Mouse (Mus musculus) ES-CJ7 (cell line): ENCODE data around the gene Gsc2.
A peak's percentile ranks its signal among the peaks of the same experiment; 100 is the strongest.
"Not testable (repeated sequence)": the region's sequence is repeated elsewhere in the genome, so short reads cannot be mapped to it uniquely, and the experiment has no call there.

Experiments
- DNase-seq: peaks from one replicate; pipeline ENCODE4 v3.0.0; 2011; ENCODE audit warnings: low read depth, low spot score

The Gsc2 gene

DNA sequence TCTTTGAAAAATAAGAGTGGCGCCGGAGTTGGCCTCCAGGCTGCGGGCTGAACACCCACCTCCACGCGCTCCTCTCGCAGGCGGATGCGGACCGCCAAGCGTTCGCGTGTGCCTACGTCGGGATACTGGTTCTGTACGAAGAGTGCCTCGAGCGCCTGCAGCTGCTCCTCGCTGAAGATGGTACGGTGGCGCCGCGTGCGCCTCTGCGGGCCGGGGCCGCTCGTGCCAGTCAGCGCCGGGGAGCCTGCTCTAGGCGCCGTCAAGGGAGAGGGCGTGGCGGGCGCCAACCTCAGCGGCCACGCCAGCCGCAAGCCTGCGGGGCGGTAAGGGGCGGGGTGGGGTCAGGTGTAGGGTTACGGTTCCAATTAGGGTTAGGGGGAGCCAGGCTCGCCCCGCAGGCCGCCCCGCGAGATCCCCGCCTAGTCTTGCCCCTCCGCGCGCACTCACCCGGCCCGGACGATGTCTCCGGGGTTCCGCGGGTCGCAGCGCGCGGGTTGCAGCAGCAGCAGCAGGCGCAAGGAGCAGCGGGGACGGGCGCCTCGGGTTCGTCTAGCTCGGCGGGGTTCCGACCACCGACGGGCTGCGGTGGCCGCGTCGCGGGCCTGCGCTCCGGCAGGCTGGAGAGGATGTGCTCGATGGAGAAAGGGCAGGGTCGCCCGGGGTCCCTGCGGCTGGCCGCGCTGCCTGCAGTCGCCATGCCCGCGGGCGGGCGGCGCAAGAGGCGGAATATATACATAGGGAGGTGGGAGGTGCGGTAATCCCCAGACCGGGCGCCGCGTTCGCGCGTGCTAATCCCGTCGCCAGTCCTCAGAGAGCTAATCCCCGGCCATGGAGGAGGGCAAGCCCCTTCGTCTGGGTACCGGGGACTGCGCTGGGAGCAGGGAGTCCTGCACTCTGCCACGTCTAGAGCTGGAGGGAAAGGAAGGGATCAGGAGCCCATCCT, at the start of gene Gsc2:
TSS of gene Gsc2 (minus strand) at position 753 of the 943 bp plus-strand sequence.
- peak; percentile 62 for DNase-seq

DNA sequence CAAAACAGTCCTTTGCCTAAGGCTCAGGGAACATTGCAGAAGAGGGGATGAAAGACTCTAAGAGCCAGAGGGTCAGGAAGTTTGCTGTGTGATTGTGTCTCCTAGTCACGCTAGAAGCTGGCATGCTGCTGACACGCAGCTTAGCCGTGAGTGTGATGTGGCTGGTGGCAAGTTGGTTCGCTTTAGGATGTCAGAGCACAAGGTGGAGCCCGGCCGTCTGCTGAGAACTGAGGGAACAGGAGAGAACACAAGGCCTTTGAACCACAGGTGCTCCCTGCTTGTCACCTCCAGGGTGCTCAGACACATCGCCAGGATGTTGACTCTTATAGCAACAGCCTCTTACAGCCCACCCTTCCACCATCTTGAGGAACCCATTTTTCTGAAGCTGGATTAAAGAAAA, 47.2 kb upstream of the Gsc2 start:
- no peak for DNase-seq

DNA sequence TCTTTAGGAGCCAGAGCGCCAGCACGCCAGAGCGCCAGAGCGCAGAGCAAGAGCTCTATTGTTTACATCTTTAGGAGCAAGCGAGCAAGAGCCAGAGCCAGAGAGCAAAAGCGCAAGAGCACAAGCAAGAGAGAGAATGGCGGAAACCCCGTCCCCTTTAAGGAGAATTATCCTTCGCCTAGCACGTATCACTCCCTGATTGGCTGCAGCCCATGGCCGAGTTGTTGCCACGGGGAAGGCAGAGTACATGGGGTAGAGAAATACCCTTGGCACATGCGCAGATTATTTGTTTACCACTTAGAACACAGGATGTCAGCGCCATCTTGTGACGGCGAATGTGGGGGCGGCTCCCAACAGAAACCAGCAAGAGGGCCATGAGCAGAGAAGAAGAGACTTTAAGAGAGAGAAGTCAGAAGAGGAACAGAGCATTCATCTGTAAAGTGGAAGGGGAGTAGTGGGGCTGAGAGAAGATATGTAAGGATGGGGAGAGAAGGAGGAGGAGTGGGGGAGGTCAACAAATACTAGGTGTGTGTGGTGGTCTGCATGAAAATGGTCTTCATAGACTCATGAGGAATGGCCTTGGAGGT, 41.3 kb upstream of the Gsc2 start:
- DNase-seq, result not testable (repeated sequence)

DNA sequence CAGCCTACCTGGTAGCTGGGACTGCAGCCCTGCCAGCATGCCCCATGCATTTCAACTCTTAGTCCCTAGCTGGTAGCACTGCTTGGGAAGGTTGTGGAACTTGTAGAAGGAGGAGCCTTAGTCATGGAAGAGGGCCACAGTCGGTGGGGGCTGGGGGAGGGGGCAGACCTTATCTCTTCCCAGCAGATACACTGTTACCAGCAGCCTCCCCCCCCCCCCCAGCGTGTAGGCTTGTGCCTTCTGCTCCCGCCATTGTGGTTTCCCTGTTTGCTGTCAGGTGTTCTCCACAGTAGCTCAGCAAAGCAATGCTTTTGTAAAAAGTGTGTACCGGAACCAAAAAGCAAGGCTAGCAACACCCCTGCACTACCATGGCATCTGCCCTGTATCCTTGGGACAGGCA, 36.8 kb upstream of the Gsc2 start:
- DNase-seq, result no peak

DNA sequence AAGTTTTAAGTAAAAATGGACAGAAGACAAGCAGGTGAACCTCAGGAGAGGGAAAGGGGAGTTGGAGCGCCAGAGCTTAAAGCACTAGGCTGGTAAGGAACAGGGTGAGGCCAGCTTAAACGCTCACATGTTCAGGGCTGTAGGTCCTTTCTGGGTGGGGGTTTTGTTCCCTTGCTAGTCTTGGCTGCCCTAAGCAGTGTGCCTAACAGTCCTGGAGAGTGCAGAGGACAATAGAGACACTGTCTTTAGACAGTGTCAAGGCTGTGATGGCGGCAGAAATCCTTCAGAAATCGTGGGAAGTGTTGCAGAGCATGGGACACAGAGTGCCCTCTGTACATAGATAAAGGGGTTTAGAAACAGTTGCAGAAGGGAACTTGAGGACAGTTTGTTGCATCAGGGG, 35.2 kb upstream of the Gsc2 start:
- DNase-seq, result no peak

DNA sequence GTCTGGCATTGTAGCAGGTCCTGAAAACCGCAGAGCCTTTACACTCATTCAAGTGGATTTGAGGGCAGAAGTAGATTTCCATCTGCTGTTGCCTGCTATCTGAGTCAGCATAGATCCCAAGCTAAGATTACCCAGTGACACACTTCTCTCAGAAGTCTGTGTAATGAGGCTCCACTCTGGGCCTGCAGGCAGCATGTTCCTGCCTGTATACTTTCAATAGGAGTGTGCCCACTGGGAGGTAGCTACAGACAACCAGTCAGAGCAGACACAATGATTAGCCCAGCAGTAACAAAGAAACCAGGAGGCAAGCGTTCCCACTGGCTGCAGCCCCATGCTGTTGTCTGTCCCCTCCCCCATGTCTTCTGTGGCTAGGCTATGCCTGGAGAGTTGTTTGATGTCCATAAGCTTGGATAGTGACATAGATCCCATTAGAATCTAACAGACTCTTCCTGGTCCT, 34.6 kb upstream of the Gsc2 start:
- DNase-seq, result no peak

DNA sequence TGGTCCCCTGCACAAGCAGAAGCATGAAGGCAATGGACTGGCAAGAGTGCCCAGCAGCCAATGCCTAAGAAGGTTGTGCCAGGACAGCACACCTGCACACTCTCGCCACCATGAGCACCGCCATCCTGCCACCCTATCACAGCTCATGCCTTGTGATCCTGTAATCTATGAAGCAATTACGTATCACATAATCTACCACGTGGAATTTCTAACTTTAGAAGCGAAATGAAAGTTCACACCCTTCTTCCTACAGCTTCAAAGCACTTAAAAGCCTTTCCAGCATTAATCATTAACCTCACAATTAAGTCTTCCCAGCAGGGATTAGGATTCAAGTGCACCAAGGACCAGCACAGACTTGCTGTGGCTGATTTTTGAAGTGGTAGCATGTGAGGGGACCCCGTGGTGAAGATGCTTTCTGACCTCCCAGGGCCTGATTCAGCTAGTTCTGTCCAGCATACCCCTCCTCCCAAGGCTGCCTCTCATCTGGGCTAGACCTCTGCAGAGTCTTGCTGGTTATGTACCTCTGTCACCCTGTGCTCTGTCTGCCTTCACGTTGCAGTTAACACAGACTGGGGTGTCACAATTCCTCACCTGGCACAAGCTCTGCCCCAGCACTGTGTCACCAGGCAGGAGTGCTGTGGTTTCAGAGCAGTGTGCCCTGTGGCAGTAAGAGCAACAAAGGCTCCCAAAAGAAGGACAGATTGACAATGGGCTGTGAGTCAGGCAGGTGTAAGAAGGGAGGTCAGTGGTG, 30.4 kb upstream of the Gsc2 start:
- peak; percentile 61 for DNase-seq

DNA sequence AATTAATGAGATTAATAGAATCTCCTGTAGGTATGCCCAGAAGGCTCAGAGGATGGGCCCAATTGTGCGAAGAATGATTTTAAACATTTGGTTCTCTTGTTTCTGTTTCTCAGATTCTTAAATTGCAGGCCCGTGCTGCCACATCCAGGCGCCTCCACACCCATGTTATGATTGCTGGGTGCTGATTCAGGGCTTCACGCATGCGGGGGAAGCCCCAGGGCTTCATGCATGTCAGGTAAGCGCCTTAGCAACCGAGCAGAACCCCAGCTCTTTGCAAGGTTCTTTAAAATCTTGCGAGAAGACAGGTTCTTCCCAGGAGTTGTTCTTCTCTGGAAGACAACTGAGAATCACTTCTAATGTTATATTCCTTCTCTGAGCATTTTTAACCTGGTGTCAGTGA, 28.6 kb upstream of the Gsc2 start:
- no peak for DNase-seq

DNA sequence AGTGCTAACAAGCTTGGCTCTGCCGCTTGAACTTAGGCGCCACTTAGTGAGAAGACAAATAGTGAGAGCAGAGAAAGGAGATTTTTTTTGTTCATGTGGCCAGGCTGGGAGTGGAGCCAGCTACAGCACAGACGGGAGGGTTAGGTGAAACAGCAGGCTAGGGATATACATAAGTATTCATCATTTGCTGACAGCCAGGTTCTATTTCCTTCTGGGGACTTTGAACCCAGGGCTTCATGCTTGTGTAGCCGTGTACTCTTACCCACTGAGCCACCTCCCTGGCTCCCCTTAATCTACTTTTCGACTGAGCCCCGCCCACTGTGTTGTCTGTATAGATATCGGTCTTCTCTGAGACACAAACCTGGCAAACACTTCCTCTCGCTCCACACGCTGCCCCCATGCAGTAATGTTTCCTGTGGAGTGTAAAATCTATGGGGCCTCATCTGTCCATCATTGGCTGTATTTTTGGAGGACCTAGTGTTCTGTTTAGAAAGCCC, 24.4 kb upstream of the Gsc2 start:
- no peak for DNase-seq

DNA sequence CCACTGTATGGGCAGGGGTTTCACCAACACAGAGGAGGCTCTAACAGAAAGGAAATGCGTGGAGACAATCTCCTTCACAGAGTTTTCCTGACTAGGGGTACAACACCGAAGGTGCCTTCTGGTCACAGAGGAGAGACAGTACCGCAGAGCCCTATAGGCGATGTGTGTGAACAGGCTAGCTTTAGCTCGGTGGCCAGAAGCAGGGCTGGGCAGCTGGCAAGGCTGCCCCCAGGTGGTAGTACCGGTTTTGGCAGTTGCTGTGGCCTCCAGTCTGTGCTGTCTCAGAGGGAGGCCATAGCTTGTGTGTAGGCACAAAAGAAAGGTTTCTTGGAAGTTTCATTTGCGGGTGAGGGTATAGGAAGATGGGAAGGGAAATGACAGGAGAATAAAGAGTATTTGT, 24.0 kb upstream of the Gsc2 start:
- peak; percentile 80 for DNase-seq

DNA sequence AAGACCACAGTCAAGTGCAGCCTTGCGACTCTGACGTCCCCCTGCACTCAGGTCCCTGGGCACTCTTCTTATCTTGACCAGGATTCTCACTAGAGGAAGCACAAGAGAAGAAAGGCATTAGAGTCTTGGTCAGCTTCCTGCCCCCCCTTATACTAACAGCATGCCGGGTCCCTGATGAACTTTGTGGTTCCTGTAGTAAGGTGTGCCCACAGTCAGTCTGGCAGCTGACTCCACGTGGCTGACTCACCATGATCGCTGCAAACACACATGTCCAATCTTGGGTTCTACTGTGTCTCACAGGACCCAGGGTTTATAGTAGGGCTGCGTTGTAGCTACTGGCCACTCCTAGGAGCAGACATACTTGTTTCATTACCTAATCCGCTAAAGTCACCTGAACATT, 23.3 kb upstream of the Gsc2 start:
- no peak for DNase-seq

DNA sequence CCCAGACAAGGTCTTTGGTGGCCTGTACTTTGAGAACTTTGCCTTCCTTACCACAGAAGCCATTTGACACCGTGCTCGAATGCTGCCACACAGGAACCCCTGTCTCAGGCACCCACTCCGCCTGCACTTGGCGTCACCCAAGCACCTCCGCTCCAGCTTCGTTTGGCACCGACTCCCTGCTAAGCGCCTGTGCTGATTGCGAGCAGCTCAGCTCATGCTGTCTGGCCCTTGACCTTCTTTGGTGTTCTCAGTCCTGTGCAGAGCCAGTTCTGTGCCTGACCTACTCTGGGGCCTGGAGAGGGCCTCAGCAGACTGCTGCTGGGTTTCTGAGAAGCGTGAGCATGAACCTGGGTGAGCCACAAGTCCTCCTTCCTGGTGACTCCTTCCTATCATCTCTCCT, 21.9 kb upstream of the Gsc2 start:
- DNase-seq, result no peak

DNA sequence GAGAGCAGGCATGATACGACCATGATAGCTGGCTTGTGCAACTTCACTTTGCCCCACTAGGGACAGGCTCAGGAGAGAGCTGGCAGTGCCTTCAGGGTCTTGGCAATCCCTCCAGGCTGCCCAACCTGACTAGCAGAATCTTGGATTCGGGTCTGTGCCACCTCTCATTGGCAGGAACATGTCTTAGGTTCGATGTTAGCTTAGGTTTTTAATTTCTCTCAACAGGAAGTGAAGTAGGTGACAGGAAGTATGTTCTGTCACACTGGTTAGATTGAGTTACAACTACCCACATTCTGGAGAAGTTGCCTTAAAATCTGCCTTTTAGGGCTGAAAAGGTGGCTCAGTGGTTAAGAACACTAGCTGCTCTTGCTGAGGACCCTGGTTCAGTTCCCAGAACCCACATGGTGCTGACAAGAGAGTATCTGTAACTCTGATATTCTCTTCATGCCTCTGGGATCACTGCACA, 19.6 kb upstream of the Gsc2 start:
- no peak for DNase-seq

DNA sequence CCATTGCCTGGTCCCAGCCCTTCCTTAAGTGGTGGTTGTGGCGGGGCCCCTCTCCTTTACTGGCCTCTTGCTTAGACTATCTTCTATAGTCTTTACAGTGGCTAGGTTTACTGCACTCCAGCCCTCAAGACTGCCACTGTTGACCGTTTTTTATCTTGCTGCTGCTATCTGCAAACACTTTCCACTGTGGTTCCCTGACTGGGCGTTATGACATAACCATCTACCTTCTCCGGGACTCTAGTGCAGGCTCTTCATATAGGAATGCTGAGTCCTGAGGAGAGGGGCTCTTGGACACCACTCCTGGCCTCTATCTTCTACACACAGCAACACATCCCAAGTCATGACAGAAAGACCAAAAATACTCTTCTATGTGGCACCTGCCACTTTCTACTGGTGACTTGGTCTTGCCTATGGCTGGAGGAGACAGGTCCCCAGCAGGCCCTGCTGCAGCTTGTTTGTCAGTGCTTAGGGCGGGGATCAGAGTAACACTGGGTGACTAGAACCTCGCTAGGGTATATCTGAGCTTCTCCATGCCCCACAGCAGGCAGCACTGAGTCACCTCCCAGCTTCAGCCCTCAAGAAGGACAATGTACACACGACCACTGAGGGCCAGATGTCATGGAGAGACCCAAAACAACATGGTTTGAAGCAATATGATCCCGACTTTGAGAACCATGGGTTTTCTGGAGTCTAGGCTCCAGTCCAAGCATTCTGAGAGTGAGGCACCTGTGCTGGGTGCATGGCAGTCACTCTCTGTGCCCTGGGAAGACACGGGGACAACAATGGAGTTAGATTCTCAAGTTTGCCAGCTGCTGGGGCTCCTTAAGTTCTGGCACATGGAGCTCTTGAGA, 19.0 kb upstream of the Gsc2 start:
- DNase-seq, result no peak

DNA sequence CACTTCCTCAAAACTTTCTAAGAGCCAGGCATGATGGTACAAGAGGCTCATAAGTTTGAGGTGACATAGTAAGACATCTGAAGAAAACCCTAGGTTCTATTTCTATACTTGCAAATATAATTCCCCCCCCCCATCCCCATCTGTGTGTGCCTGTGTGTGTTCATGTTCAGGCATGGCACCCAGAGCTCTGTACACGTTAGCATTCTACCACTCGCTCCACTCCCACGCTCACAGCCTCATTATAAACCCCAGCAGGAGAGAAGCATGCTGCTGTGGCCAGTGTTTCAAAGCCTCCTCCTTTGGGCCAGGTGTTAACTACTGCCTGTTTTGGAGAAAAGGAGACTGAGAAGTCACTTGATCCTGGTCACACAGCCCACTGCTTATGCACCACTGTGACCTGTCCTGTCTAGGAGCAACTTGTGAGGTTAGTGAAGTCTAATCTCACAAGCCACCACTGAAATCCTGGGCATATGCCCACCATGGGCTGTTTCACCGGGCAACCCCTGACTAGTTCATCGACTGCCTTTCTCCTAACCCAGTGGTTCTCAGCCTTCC, 17.1 kb upstream of the Gsc2 start:
- no peak for DNase-seq

DNA sequence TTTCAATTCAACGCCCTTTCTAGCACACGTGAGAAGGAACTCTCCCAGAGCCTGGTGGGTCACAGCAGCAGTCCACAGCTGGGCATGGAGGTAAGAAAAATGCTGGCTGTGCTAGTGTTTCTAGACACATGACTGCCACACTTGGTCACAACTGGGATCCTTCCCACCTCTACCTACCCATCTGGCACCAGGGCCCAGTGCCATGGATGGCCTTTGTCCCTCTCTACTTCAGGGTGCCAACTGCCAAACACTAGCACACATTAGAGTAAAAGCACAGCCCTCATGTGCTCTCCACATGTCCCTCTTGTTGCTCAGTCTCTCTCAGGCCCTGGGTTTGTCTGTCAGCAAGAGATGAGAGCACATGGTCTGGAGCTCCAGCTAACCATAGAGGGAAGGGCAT, 14.8 kb upstream of the Gsc2 start:
- DNase-seq, result no peak

DNA sequence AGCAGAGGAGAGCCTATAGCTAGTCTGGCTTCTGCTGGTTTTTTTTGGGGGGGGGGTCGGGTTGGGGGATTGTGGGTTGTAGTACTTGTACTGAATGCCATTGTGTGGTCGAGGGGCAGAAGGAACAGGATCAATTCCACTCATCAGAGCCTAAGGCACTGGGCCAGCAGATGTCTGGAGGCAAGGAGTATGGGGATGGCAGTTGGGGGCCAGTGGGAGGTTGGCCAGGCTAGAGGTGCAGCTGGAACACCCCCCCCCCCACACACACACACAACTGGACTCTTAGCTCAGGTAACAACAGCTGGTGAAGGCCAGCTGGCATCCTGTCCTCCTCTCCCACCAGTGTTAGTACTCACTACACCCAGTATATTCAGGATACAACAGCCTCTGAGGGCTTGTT, 14.4 kb upstream of the Gsc2 start:
- no peak for DNase-seq

DNA sequence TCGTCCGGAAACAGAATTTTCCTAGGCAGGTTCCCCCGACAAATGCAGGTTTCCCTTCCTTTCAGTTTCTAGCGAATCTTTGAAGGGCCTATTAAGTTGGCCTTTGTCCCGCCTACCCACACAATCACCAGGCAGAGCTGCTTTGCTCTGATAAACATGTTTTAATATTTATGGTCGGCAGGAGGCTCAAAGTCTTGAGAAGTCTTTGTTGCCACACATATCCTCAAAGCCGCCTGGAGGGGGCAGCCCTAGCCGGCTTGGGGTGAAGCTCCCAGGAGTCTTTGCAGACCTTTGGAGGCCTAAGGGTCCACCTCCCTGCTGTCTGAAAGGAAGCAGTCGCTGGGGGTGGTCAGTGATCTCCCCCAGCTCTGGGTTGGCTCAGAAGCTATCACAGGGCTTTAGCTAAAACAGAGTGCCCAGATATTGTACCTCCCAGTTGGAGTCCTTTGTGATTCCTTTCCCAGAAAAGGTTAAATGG, 13.8 kb upstream of the Gsc2 start:
- peak; percentile 99 for DNase-seq

DNA sequence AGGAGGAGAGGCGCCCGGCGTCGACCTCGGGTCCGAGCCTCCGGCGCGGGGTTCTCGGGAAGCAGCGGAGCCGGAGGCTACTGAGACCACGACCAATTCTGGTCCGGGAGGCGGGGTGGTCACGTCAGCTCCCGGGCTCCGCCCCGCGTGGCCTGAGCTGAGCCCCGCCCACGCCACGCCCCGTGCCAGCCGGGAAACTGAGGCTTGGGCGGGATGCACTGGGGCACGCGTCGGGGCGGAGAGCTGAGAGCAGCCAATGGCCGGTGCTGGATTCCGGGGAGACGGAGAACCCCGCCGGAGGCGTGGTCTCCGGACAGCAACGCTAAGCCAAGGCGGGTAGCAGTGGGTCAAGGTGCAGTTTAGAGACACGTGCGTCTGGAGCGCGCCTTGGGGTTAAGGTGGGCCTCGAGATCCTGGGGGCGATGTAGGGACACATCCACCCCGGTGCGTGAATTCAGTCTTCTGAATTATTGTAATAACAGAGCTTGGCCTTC, 13.3 kb upstream of the Gsc2 start, which contains the start of gene Slc25a1:
TSS of gene Slc25a1 (minus strand) at position 133 of the 494 bp plus-strand sequence.
- peak; percentile 88 for DNase-seq

DNA sequence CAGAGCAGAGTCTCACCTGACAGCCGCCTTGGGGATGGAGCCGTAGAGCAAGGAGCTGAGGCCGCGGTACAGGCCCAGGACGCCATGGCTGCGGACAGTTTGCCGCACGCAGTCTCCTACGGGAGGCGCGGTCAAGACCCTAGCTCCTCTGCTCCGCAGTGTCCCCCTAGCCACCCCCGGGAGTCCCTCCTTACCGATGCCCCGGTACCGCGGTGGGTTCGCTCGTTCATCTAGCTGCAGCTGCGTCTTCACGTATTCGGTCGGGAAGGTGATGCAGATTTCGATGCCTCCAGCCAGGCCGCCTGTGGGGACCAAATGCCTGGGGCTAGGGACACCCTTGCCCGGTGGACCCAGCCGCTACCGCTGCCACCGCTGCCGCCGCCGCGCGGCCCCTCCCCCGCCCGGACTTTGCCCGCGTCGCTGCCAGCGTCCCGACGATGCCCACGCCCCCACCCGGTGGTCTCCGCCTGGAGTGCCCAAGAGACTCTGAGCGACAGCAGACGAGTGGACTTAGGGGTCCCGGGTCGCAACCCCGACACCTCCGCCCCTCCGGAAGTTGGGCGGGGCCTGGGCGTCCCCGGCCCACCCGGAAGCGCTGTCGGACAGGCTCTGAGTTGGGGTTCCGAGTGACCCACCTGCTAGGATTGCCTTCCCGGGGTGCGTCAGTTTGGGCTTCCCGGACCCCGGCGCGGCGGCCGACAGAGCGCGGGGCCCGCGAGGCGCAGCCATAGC, 12.7 kb upstream of the Gsc2 start:
- no peak for DNase-seq
